25 mouse cellular contexts compared by ENCODE assay signal in the genomic region with DNA sequence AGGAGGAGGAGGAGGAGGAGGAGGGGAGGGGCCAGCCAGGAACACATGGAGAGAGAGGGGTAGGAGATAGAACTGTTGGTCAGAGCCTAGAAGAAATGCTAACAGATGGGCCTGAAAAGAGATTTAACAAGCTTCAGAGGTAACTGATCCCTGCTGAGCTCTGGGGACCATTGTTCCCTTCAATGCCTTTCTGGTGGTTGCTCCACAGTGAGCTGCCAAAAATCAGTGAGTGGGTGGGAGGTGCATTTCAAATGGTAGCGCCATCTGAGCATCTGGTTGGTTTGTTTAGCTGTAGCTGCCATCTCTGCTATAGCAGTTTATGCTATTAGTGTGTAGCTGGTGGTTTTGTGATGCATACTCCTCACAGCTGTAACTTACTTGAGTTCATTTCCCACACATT.
A peak's percentile ranks its signal among the peaks of the same experiment; 100 is the strongest.
DNase-seq lines count a peak whose midpoint lies in the region; ATAC-seq and TF ChIP-seq lines count a peak whose summit lies in the region.
"Had no signal": no experiment of that assay in that cellular context is flagged by ENCODE, and none has a peak within 500 bp of the region (broad histone marks: within the 10 kb centered on the region; RNA-seq: fewer than 3 reads in every experiment).

No protein-coding gene starts in this region.

- peak; percentile 2 for DNase-seq in embryonic facial prominence, embryonic 11.5 days (ENCODE audit: low spot score)
- DNase-seq in embryonic facial prominence, embryonic 10.5 days (ENCODE audit: low spot score) = no peak
- DNase-seq in limb, embryonic 10.5 days (ENCODE audit: low spot score) = no peak
- peak; percentile 29 to 43 for DNase-seq in layer of hippocampus, adult 2 months (ENCODE audit: low spot score in 2 of 2)
- DNase-seq in telencephalon, adult 2 months (ENCODE audit: low read depth, low spot score) = peak; percentile 12
- DNase-seq in yolk sac, embryonic 10.5 days (ENCODE audit: low spot score) = no peak
- DNase-seq: adrenal gland, postnatal 14 days; cerebellum, adult 11-12 months; cerebellum, postnatal 36 days; gastrocnemius, postnatal 10 days; heart, adult 2 months; kidney, adult 18-20 months; kidney, postnatal 10 days; right cerebral cortex, adult 18-20 months; thymus, postnatal 36 days had no signal

- no peaks in the 10 kb centered on the region for H3K27me3 ChIP-seq in embryonic facial prominence, embryonic 11.5 days (ENCODE audit: control insufficient read depth, insufficient read depth, low read length)
- no peaks in the 10 kb centered on the region for H3K27me3 ChIP-seq in embryonic facial prominence, embryonic 10.5 days (replicated peaks; ENCODE audit: low read depth, poor library complexity, severe bottlenecking)
- no peaks in the 10 kb centered on the region for H3K27me3 ChIP-seq in limb, embryonic 13.5 days
- H3K27me3 ChIP-seq in limb, embryonic 10.5 days (ENCODE audit: low read depth, poor library complexity, severe bottlenecking) = no peaks in the 10 kb centered on the region
- H3K27me3 ChIP-seq: heart, embryonic 15.5 days; lung, embryonic 15.5 days; neural tube, embryonic 12.5 days had no signal

- no peak overlapping the region for H3K27ac ChIP-seq in embryonic facial prominence, embryonic 11.5 days (replicated peaks; ENCODE audit: low read depth, low read length)
- H3K27ac ChIP-seq in embryonic facial prominence, embryonic 10.5 days (replicated peaks) = no peak overlapping the region
- no peak overlapping the region for H3K27ac ChIP-seq in limb, embryonic 13.5 days
- H3K27ac ChIP-seq in limb, embryonic 10.5 days = no peak overlapping the region
- H3K27ac ChIP-seq in layer of hippocampus, adult 2 months = no peak overlapping the region; the same call in 1 of the 2 replicates
- H3K27ac ChIP-seq: heart, adult 2 months; heart, embryonic 15.5 days; hindbrain, embryonic 10.5 days; liver, embryonic 14.5 days; lung, embryonic 15.5 days; macrophage; neural tube, embryonic 12.5 days had no signal

- H3K9me3 ChIP-seq in embryonic facial prominence, embryonic 11.5 days (replicated peaks; ENCODE audit: control insufficient read depth, low read length) = no peaks in the 10 kb centered on the region
- H3K9me3 ChIP-seq in embryonic facial prominence, embryonic 10.5 days = no peaks in the 10 kb centered on the region
- no peaks in the 10 kb centered on the region for H3K9me3 ChIP-seq in limb, embryonic 13.5 days
- no peaks in the 10 kb centered on the region for H3K9me3 ChIP-seq in limb, embryonic 10.5 days (replicated peaks)
- H3K9me3 ChIP-seq: heart, embryonic 15.5 days; hindbrain, embryonic 10.5 days; lung, embryonic 15.5 days; neural tube, embryonic 12.5 days had no signal

- no peaks in the 10 kb centered on the region for H3K36me3 ChIP-seq in embryonic facial prominence, embryonic 11.5 days (replicated peaks; ENCODE audit: control insufficient read depth, insufficient read depth, low read depth, low read length)
- H3K36me3 ChIP-seq in embryonic facial prominence, embryonic 10.5 days (replicated peaks) = no peaks in the 10 kb centered on the region
- no peaks in the 10 kb centered on the region for H3K36me3 ChIP-seq in limb, embryonic 13.5 days
- H3K36me3 ChIP-seq in limb, embryonic 10.5 days = no peaks in the 10 kb centered on the region
- H3K36me3 ChIP-seq: heart, embryonic 15.5 days; hindbrain, embryonic 10.5 days; lung, embryonic 15.5 days; neural tube, embryonic 12.5 days had no signal

- no peak overlapping the region for H3K9ac ChIP-seq in embryonic facial prominence, embryonic 11.5 days (replicated peaks; ENCODE audit: low read length)
- no peak overlapping the region for H3K9ac ChIP-seq in limb, embryonic 13.5 days
- H3K9ac ChIP-seq: heart, embryonic 15.5 days; liver, embryonic 14.5 days; lung, embryonic 15.5 days; neural tube, embryonic 12.5 days had no signal

- H3K4me1 ChIP-seq in embryonic facial prominence, embryonic 11.5 days (ENCODE audit: control insufficient read depth, insufficient read depth, low read length) = no peaks in the 10 kb centered on the region
- 0 out of 2 replicates have a peak, but pooled peaks cover 6% of the 10 kb centered on the region for H3K4me1 ChIP-seq in embryonic facial prominence, embryonic 10.5 days
- H3K4me1 ChIP-seq in limb, embryonic 13.5 days = peaks cover 8% of the 10 kb centered on the region
- H3K4me1 ChIP-seq in limb, embryonic 10.5 days = peaks cover 5% of the 10 kb centered on the region; the same call in 1 of the 2 replicates
- H3K4me1 ChIP-seq: heart, embryonic 15.5 days; lung, embryonic 15.5 days; neural tube, embryonic 12.5 days had no signal

- no peak for ATAC-seq in embryonic facial prominence, embryonic 11.5 days (replicated peaks; ENCODE audit: insufficient number of reproducible peaks, low FRiP score, low TSS enrichment, low read depth)
- peak; percentile 51; the same call in 1 of the 2 replicates for ATAC-seq in limb, embryonic 13.5 days (ENCODE audit: low FRiP score, low read depth)
- ATAC-seq in megakaryocyte-erythroid progenitor cell, adult 5-6 weeks (replicated peaks; ENCODE audit: low FRiP score, low TSS enrichment, poor library complexity, severe bottlenecking) = no peak
- ATAC-seq: CD4-positive, CD25-positive, alpha-beta regulatory T cell, adult 4 months had no signal

- 54% methylated on average over 1 of the region's 1 CpGs for WGBS in embryonic facial prominence, embryonic 11.5 days
- WGBS in embryonic facial prominence, embryonic 10.5 days = 73% methylated on average over 1 of the region's 1 CpGs
- 63% methylated on average over 1 of the region's 1 CpGs for WGBS in limb, embryonic 13.5 days
- WGBS in limb, embryonic 10.5 days = 74% methylated on average over 1 of the region's 1 CpGs

- TF ChIP-seq CTCF in layer of hippocampus, adult 2 months (conservative IDR thresholded peaks at IDR 0.05) = no peak

- no peak overlapping the region for H3K4me3 ChIP-seq in embryonic facial prominence, embryonic 11.5 days (ENCODE audit: low read depth, low read length)
- no peak overlapping the region for H3K4me3 ChIP-seq in embryonic facial prominence, embryonic 10.5 days
- no peak overlapping the region for H3K4me3 ChIP-seq in limb, embryonic 13.5 days
- H3K4me3 ChIP-seq in limb, embryonic 10.5 days = no peak overlapping the region
- no peak overlapping the region for H3K4me3 ChIP-seq in layer of hippocampus, adult 2 months
- H3K4me3 ChIP-seq: heart, adult 2 months; heart, embryonic 15.5 days; hindbrain, embryonic 10.5 days; lung, embryonic 15.5 days; neural tube, embryonic 12.5 days had no signal

- no peak overlapping the region for H3K4me2 ChIP-seq in embryonic facial prominence, embryonic 11.5 days (ENCODE audit: low read depth, low read length)
- no peak overlapping the region for H3K4me2 ChIP-seq in limb, embryonic 13.5 days (replicated peaks)
- H3K4me2 ChIP-seq: heart, embryonic 15.5 days; lung, embryonic 15.5 days; midbrain, embryonic 11.5 days; neural tube, embryonic 12.5 days had no signal

Comparison
In these comparisons a context has a peak if more than half of its experiments do, and no peak if none do; other contexts are left out.
1. DNase-seq: peak in embryonic facial prominence, embryonic 11.5 days (single experiment), layer of hippocampus, adult 2 months (2 of 2) and telencephalon, adult 2 months (single experiment); none in embryonic facial prominence, embryonic 10.5 days (single experiment), limb, embryonic 10.5 days (single experiment) and yolk sac, embryonic 10.5 days (single experiment).